Mouse (Mus musculus) MEL (cell line): Measurements from ENCODE around the gene Rbpjl.

ENCODE experiments used
- CTCF ChIP-seq, 3 experiments: IDR thresholded peaks in 2 of 3; conservative IDR thresholded peaks in 1 of 3; 2 replicates each; pipeline ENCODE4 v1.5.1; 2011 to 2012; ENCODE audit warnings: low read length in 3 of 3, low read depth in 2 of 3, mild to moderate bottlenecking in 2 of 3, improper control_type of control experiment in 1 of 3, inconsistent platforms in 1 of 3, mixed read lengths in 1 of 3, moderate library complexity in 1 of 3; ENCODE audit not compliant: control insufficient read depth in 1 of 3, insufficient read depth in 1 of 3, poor library complexity in 1 of 3, severe bottlenecking in 1 of 3
- ELF1 ChIP-seq: IDR thresholded peaks from 2 replicates; pipeline ENCODE4 v1.6.1; 2014; ENCODE audit warnings: low read depth, mild to moderate bottlenecking, inconsistent platforms, low read length, improper control_type of control experiment, moderate library complexity
- EP300 ChIP-seq, 2 experiments: IDR thresholded peaks; 2 replicates each; pipeline ENCODE4 v1.6.1; 2011; ENCODE audit warnings: improper control_type of control experiment in 2 of 2, low read length in 2 of 2, low read depth in 1 of 2, mild to moderate bottlenecking in 1 of 2
- GATA1 ChIP-seq: IDR thresholded peaks from 2 replicates; pipeline ENCODE4 v1.6.1; 2011; ENCODE audit warnings: low read depth, low read length, improper control_type of control experiment
- NRF1 ChIP-seq: IDR thresholded peaks from 2 replicates; pipeline ENCODE4 v1.6.1; 2014; ENCODE audit warnings: low read depth, mild to moderate bottlenecking, inconsistent platforms, low read length, improper control_type of control experiment, moderate library complexity; ENCODE audit not compliant: poor library complexity, insufficient read depth, severe bottlenecking
- POLR2A ChIP-seq, 2 experiments: IDR thresholded peaks; 2 replicates each; pipeline ENCODE4 v1.6.1; 2011 to 2012; ENCODE audit warnings: low read length in 2 of 2, mild to moderate bottlenecking in 2 of 2, control low read depth in 1 of 2, improper control_type of control experiment in 1 of 2, low read depth in 1 of 2, moderate library complexity in 1 of 2; ENCODE audit not compliant: control insufficient read depth in 1 of 2, insufficient read depth in 1 of 2, poor library complexity in 1 of 2
- POLR2AphosphoS2 ChIP-seq: IDR thresholded peaks from 2 replicates; pipeline ENCODE4 v1.6.1; 2011; ENCODE audit warnings: low read length, improper control_type of control experiment
- RCOR1 ChIP-seq: IDR thresholded peaks from 2 replicates; pipeline ENCODE4 v1.6.1; 2012; ENCODE audit warnings: low read depth, mild to moderate bottlenecking, inconsistent platforms, low read length, improper control_type of control experiment
- TCF12 ChIP-seq: IDR thresholded peaks from 2 replicates; pipeline ENCODE4 v1.6.1; 2014; ENCODE audit warnings: low read depth, mild to moderate bottlenecking, inconsistent platforms, low read length, improper control_type of control experiment, moderate library complexity
- UBTF ChIP-seq: IDR thresholded peaks from 2 replicates; pipeline ENCODE4 v1.6.1; 2012; ENCODE audit warnings: low read depth, mild to moderate bottlenecking, inconsistent platforms, low read length, improper control_type of control experiment, moderate library complexity, borderline replicate concordance; ENCODE audit not compliant: insufficient read depth
- USF1 ChIP-seq: IDR thresholded peaks from 2 replicates; pipeline ENCODE4 v1.6.1; 2014; ENCODE audit warnings: low read depth, mild to moderate bottlenecking, inconsistent platforms, low read length, improper control_type of control experiment, moderate library complexity
- ZC3H11A ChIP-seq: IDR thresholded peaks from 2 replicates; pipeline ENCODE4 v1.6.1; 2012; ENCODE audit warnings: low read depth, mild to moderate bottlenecking, inconsistent platforms, low read length, improper control_type of control experiment
- ZKSCAN1 ChIP-seq: IDR thresholded peaks from 2 replicates; pipeline ENCODE4 v1.6.1; 2012; ENCODE audit warnings: low read depth, mild to moderate bottlenecking, inconsistent platforms, low read length, improper control_type of control experiment, moderate library complexity
- ZMIZ1 ChIP-seq: IDR thresholded peaks from 2 replicates; pipeline ENCODE4 v1.6.1; 2012; ENCODE audit warnings: low read depth, mild to moderate bottlenecking, inconsistent platforms, low read length, improper control_type of control experiment, moderate library complexity

DNA sequence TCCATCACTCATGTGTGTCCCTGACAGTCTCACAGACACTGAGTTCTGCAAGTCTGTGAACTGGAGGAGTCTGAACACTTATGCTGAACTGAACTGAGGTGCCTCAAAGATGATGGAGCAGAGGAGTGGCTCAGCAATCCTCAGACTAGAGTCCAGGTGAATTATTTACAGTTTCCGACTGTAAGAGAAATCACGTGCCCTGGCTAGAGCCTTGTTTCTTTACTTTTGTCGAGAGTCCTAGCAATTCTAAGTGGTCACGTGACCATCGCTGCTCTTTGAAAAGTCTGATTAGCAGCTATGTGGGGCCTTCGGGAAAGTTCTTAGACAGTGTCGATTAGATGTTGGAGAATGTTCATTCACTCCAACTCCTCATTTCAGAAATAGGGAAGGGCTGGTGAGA lies 55.0 kb downstream of the Rbpjl start:
- no peak for TF ChIP-seq EP300 (IDR thresholded peaks at IDR 0.05; ENCODE audit: low read depth in 1 of 2, low read length in 2 of 2)
- no peak for TF ChIP-seq POLR2A (IDR thresholded peaks at IDR 0.05; ENCODE audit: control insufficient read depth in 1 of 2, insufficient read depth in 1 of 2, low read depth in 1 of 2, low read length in 2 of 2, poor library complexity in 1 of 2)
- no peak for TF ChIP-seq CTCF (IDR thresholded peaks at IDR 0.05 in 2 of 3, conservative IDR thresholded peaks at IDR 0.05 in 1 of 3; ENCODE audit: control insufficient read depth in 1 of 3, insufficient read depth in 1 of 3, low read depth in 2 of 3, low read length in 3 of 3, poor library complexity in 1 of 3, severe bottlenecking in 1 of 3)
- no peak for TF ChIP-seq ELF1
- no peak for TF ChIP-seq ZC3H11A
- TF ChIP-seq POLR2AphosphoS2: no peak
- no peak for TF ChIP-seq RCOR1
- TF ChIP-seq ZMIZ1: no peak
- TF ChIP-seq USF1: peak; percentile 41; the same call in 1 of the 2 replicates
- TF ChIP-seq GATA1: no peak
- no peak for TF ChIP-seq TCF12
- TF ChIP-seq ZKSCAN1: no peak
- no peak for TF ChIP-seq UBTF
- no peak for TF ChIP-seq NRF1
